Mouse (Mus musculus) left cerebral cortex, postnatal 4 days (tissue): ENCODE results near the gene Nfkbie. TPM values are rescaled to one million over a fixed set of nuclear protein-coding genes. Genes with fewer than 3 reads are reported as not detected.
A peak's percentile ranks its signal among the peaks of the same experiment; 100 is the strongest.

Experiments used
- DNase-seq: peaks from one replicate; pipeline ENCODE4 v3.0.0-alpha.2; 2022
- intact Hi-C: fragments of 180-260 bp; cut with DNase I; formaldehyde crosslinking; loops from one replicate; pipeline ENCODE4 v1.15.1; 2025
- total RNA-seq, 2 experiments: library from RNA; stranded (reverse); gene quantifications; 2 replicates each; pipeline ENCODE4 v1.2.3; 2021

The Nfkbie gene
- 1 to 10 TPM; 2.4 to 2.7 TPM for total RNA-seq

- intact Hi-C loops = no loop called here
- peak; percentile 97 for DNase-seq
Observed at GRCm38 (mm10) chr17:45555452-45556106, at the start of gene Nfkbie. TSS of gene Nfkbie (plus strand) at chr17:45555703.

- intact Hi-C loops = no loop called here
- DNase-seq = no peak
Observed at GRCm38 (mm10) chr17:45505941-45506465, 49.5 kb upstream of the Nfkbie start.

GRCm38 (mm10) chr17:45506700-45507189 lies 48.8 kb upstream of the Nfkbie start, which contains the start of gene Aars2:
TSS of gene Aars2 (plus strand) at chr17:45506841.
- DNase-seq = peak; percentile 96
- intact Hi-C loops = no loop called here

GRCm38 (mm10) chr17:45510871-45511270 lies 44.6 kb upstream of the Nfkbie start:
- no peak for DNase-seq
- intact Hi-C loops = no loop called here

- DNase-seq = no peak
- intact Hi-C loops = no loop called here
Observed at GRCm38 (mm10) chr17:45511757-45512156, 43.7 kb upstream of the Nfkbie start.

- intact Hi-C loops = loop anchor here (5.0 kb wide), 1 partner anchor 37 kb away; no protein-coding TSS in a partner anchor
- DNase-seq = no peak
Observed at GRCm38 (mm10) chr17:45515204-45515726, 40.2 kb upstream of the Nfkbie start.

- no peak for DNase-seq
- intact Hi-C loops = loop anchor here (5.0 kb wide), 1 partner anchor 36 kb away; no protein-coding TSS in a partner anchor
Observed at GRCm38 (mm10) chr17:45515806-45516205, 39.7 kb upstream of the Nfkbie start.

GRCm38 (mm10) chr17:45516488-45516887 lies 39.0 kb upstream of the Nfkbie start:
- DNase-seq = peak; percentile 87
- intact Hi-C loops = loop anchor here (5.0 kb wide), 1 partner anchor 36 kb away; no protein-coding TSS in a partner anchor

- intact Hi-C loops = loop anchor here (5.0 kb wide), 1 partner anchor 35 kb away; no protein-coding TSS in a partner anchor
- DNase-seq = no peak
Observed at GRCm38 (mm10) chr17:45517135-45517534, 38.4 kb upstream of the Nfkbie start.

- intact Hi-C loops = loop anchor here (5.0 kb wide), 1 partner anchor 35 kb away; no protein-coding TSS in a partner anchor
- DNase-seq = no peak
Observed at GRCm38 (mm10) chr17:45517549-45518215, 37.8 kb upstream of the Nfkbie start.

GRCm38 (mm10) chr17:45518766-45519475 lies 36.6 kb upstream of the Nfkbie start:
- peak; percentile 90 for DNase-seq
- intact Hi-C loops = loop anchor here (5.0 kb wide), 1 partner anchor 33 kb away; no protein-coding TSS in a partner anchor

GRCm38 (mm10) chr17:45520136-45520535 lies 35.4 kb upstream of the Nfkbie start:
- DNase-seq = no peak
- intact Hi-C loops = no loop called here

- peak; percentile 73 for DNase-seq
- intact Hi-C loops = no loop called here
Observed at GRCm38 (mm10) chr17:45523263-45523662, 32.2 kb upstream of the Nfkbie start, which contains the start of gene Tcte1. TSS of gene Tcte1 (plus strand) at chr17:45523434.

GRCm38 (mm10) chr17:45524961-45525360 lies 30.5 kb upstream of the Nfkbie start:
- intact Hi-C loops = no loop called here

GRCm38 (mm10) chr17:45526571-45526970 lies 28.9 kb upstream of the Nfkbie start:
- DNase-seq = no peak

More at GRCm38 (mm10) chr17:45524961-45525360, 30.5 kb upstream of the Nfkbie start:
- DNase-seq = peak; percentile 90

GRCm38 (mm10) chr17:45530346-45530782 lies 25.1 kb upstream of the Nfkbie start:
- peak; percentile 96 for DNase-seq
- intact Hi-C loops = no loop called here

More at GRCm38 (mm10) chr17:45526571-45526970, 28.9 kb upstream of the Nfkbie start:
- intact Hi-C loops = no loop called here

- no peak for DNase-seq
Observed at GRCm38 (mm10) chr17:45532896-45533295, 22.6 kb upstream of the Nfkbie start.

GRCm38 (mm10) chr17:45536264-45536663 lies 19.2 kb upstream of the Nfkbie start:
- no peak for DNase-seq
- intact Hi-C loops = no loop called here

More at GRCm38 (mm10) chr17:45532896-45533295, 22.6 kb upstream of the Nfkbie start:
- intact Hi-C loops = no loop called here

- no peak for DNase-seq
Observed at GRCm38 (mm10) chr17:45538394-45538793, 17.1 kb upstream of the Nfkbie start.

GRCm38 (mm10) chr17:45539664-45540063 lies 15.8 kb upstream of the Nfkbie start:
- intact Hi-C loops = no loop called here
- no peak for DNase-seq

More at GRCm38 (mm10) chr17:45538394-45538793, 17.1 kb upstream of the Nfkbie start:
- intact Hi-C loops = no loop called here
